Mouse (Mus musculus) CD4-positive helper T cell, adult 2 months (primary cell): ENCODE results near the gene Lmod2.

Experiments used
- DNase-seq: peaks from one replicate; pipeline ENCODE4 v3.0.0-alpha.2; 2012; ENCODE audit warnings: low read depth, missing footprints, low spot score

Gene Lmod2

DNA sequence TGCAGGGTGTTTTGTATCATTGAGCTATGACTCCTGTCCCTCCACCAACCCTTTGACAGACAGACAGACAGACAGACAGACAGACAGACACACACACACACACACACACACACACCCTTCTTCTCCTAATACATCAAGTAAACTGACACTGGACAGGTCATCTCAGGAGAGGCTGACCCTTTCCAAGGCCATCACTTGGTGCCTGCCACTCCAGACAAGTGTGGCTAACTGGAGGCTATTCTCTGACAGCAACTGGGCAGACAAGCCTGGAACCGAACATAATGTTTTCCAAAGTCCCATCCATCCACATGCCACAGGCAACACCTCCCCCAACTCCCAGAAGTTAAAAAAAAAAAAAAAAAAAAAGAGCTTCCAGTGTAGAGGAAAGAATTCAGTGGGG, 4.1 kb downstream of the Lmod2 start:
- no peak for DNase-seq

DNA sequence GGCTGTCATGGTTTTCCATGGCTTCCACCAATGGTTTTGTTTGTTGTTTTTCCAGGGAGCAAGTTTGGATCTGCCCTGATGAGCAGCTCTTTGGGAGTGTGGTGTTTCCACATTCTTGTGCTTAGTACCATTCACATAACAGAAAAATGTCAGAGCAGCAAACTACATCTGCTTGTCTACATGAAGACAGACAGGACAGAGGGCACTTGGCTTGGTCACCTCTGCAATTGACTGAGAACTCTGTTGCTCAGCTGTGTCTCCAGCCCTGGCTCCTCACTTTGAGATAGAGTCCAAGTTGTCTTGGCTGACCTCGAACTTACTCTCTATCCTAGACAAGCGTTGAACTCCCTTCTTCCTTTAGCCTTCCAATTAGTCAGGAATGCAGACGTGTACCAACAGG, 4.8 kb downstream of the Lmod2 start:
- no peak for DNase-seq

DNA sequence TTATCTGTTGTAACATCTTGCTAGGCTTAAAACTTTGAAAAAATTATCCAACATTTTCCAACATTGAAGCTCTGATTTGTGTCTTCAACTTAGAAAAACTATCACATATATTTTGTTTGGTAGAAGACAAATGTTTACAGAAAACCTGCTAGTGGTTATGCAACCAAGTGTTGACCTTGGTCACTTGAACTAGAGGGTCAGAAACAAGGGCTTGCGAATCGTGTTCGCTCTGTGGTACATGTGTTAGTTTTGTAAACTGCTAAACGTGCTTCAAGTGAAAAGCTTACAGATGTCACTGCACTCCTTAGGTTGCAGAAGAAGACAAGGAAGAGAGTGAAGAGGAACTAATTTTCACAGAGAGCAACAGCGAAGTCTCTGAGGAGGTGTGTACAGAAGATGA, 5.4 kb downstream of the Lmod2 start:
- DNase-seq, result no peak

DNA sequence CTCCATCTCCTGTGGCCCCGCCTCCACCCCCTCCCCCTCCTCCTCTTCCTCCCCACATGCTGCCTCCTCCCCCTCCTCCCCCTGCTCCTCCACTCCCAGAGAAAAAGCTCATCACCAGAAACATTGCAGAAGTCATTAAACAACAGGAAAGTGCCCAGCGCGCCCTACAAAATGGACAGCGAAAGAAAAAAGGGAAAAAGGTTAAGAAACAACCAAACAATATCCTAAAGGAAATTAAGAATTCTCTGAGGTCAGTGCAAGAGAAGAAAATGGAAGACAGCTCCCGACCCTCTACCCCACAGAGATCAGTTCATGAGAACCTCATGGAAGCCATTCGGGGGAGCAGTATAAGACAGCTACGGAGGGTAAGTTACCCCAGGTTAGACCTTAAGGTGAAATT, 6.7 kb downstream of the Lmod2 start:
- DNase-seq, result no peak

DNA sequence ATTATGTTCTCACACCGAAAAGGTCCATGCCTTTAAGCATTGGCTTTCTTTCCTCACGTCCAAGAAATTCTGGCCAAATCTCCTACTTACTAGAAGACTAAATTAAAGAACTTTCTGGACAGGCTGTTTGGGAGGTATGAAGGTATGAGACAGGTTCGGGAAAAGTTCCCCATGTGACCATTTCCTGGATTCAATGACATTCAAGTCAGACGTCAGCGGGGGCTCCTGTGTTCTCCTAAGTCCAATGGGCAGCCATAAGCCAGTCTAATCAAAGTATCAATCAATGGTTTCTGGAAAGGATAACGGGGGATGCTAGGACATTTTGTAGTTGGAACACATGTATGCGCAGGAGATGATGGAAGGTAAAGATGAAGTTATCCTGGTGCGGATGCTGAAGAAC, 8.1 kb downstream of the Lmod2 start:
- DNase-seq, result no peak

DNA sequence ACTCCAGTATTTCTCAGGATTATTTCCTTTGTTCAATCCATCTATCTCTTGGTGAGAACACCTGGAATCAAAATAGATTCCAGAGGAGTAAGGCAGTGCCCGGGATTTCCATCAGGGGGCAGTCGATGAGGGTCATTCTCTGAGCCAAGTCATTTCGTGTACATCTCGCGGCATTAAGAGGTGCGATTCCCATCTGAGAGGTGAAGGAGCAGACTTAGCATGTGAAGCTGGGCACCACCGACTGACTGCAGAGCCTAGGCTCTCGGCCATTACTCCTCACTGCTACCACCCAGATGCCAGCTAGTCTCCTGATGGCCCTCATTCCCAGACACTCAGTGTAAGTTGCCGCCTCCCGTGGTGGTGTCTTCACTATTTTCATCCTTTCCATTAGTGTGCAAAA, 8.9 kb downstream of the Lmod2 start:
- no peak for DNase-seq

DNA sequence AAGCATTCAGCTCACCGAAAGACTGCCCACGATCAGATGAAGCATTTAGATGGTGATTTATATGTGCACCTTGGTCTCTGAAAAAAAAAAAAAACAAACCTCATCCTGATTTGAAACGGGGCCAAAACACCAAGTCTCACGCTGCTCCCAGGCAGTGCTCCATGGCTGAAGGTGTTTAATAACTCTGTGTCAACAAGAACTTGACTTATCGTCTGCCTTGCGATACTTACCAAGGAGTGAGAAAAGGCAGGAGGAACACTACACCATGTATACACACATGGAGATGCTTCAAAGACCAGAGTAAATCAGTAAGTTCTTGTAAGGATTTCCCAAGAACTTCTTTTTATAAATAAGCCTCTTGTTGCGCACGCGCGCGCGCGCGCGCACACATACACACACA, 10.0 kb downstream of the Lmod2 start:
- no peak for DNase-seq

DNA sequence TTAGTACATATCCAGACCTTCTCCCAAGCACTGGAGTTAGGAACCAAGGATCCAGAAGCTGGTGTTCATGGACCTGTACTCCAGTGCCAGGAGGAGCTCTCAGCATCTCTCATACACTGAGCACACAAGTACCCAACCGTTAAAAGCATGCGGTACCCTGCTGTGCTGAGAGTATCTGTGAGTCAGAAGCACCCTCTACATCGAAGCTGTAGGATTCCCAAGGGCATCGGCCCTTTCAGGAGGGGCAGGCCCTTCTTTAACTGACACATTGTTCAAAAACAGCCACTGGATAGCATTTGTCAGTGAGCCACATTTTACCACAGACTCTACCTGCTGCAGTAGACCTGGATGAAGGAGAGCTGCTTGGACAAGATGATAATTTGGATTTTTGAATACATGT, 10.6 kb downstream of the Lmod2 start:
- no peak for DNase-seq

DNA sequence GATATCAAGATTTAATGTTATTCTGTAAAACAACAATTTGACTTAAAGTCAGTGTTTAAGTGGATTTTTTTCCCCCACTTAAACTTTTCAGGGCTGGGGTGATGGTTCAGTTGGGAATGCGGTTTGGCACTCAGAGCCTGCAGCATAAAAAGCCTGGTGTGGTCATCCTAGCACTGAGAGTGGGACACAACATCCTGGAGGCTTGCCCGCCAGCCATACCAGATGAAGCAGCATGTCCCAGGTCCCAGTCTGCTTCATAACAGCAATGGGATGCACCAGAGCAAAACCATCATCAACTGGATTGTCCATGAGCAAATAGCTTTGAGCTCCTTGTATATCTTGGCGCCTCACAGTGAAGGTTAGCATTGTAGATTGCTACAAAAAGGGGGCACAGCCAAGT, 11.1 kb downstream of the Lmod2 start:
- DNase-seq, result no peak

DNA sequence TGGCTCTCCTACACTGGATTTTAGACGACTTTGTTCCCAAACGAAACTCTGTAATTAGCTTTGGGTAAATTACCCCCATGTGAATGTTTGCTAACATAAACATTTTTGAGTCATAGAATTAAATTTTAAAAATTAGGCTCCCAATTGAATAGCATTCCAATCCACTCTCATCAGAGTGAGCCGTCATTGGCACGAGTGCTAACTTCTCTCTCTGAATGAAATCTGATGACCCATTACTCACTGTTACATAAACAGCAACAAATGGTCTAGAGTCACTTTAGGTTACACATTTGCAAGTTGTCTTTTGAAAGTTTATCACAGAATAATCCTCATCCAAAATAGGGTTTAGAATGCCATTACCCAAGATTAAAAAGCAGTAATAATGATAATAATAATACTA, 12.0 kb downstream of the Lmod2 start:
- DNase-seq, result no peak

DNA sequence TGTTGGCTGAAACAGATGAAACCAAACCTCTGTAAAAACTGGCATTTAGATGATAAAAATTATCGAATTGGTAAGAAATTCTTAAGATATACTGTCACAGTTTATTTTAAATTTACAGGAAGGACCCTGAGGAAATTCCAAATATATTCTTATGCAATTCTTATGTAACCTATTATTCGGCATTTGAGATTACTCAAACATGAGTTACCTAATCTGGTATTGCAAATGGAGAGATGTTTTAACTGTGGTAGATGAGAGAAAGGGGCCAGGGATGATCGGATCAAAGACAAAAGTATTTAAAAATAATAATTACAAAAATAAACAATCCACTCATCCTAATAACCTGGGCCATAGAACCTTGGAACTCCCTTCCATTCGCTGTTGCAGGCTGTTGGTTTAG, 12.8 kb downstream of the Lmod2 start:
- no peak for DNase-seq

DNA sequence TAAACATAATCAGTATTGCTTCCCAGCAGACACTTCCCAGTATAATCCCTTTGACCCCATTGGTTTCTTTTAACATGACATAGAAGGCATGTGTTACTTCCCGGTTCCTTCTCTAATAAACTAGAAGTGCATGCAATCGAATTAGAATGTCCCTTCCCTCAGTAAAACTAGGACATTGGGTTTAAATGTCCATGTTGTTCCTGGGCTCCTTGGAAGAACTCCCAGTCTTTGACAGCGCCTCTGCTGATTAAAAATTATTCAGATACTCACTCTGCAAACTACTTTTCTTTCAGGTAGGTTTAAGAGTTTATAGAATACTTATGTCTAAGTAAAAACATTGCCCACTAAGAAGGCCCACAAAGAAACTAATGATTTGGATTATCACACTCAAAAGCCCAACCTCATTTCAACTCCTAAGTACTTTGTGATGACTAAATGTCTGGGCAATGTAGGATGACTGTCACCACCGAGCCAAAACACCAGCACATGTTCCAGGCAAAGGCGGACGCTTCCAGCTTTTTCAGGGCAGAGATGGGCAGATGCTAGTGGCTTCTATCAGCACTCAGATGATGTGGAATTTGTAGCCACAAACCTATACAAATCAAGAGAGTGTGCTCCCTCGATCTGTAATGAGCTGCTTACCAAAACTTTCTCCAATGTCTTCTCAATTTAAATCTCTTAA, 14.7 kb downstream of the Lmod2 start:
- no peak for DNase-seq

DNA sequence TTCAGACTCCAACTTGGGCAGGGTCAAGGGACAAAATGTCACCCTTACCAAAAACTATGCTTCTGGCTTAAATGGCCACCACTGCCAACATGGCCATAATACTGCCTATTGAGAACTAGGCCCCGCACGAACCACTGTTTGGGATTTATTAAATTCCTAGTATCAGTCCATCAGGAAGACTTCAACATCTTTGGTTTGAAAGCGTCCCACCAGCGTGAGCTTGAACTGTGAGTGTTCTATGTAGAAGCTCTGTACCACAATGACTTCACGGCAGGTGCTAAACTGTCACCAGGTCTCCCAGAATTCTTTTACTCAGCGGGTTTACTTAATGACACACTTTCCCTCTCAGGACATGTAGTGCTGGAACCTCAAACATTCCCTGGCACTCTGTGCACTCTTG, 15.8 kb downstream of the Lmod2 start:
- no peak for DNase-seq

DNA sequence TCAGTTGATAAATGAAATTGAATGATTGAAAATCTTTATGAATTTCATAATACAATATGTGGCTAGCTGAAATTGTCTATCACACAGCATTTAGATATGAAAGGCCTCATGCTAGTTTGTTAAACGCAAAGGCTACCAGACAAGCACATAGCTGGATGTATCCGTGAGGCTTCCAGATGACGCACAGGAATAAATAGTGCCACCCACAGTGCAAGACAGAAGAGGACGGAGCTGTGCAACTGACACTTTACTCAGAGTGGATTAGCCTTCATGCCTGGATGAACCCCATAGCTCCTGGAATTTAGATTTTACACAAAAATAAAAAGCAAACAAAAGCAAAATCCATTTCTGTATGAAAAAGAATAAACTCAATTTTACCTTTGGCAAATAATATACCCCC, 16.4 kb downstream of the Lmod2 start:
- no peak for DNase-seq

DNA sequence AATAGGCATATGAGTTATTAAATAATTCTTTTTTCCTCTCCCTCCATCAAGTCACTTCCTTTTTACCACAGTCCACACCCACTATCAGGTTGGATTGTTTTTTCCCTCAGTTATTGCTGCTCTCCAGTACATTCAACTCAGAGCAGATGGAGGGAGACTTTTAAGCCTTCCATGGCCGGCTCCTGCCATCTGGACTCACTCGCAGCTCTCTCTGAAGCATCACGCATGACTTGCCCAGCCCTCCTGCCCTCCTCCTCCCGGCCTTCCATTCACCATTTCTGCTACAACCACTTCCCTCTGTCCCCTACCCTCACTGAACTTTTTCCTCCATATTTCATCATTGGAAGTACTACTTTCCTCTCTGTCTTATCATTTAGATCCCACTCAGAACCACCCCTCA, 19.2 kb downstream of the Lmod2 start:
- no peak for DNase-seq

DNA sequence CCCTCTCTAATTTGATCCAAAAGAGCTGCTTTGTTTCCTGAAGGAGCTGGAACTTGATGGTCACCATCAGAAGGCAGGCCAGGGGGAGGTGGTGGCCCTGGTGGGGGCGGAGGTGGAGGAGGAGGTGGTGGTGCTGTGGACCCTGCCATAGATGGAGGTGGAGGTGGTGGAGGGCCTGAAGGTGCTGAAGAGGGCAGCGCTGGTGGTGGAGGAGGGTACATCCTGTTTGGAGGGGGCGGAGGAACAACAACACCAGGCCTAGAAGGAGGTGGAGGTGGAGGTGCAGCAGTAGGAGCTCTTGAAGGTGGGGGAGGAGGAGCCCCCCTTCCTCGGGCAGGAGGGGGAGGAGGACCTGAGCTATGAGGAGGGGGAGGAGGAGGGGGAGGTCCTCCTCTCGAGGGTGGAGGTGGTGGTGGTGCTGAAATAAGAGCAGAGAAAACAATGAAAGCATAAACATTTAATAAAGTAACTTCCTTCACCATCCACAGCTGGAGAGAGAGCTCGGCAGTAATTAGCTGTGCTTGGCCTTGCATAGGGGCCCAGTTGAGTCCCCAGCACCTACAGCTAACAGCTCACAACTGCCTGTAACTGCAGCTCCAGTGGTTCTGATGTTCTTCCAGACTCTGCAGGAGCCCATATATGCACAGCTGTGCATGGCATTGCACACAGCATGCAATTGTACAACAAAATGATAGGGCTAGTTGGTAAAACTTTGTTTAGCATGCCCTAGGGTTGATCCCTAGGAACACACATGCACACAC, 21.9 kb downstream of the Lmod2 start:
- DNase-seq, result no peak

DNA sequence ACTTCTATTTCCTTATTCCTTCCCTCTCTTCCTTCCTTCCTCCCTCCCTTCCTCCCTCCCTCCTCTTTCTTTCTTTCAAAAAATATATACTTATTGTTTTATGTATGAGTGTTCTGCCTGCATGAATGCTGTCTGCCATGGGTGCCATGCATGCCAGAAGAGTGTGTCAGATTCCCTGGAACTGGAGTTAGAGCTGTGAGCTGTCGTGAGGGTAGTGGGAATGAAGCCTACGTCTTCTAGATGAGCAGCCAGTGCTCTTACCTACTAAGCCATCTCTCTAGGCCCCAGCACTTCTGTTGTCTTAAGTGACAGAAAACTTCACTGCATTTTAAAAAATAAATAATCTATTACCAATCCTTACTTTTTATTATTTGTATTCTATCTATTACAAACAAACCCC, 23.4 kb downstream of the Lmod2 start:
- DNase-seq, result no peak

DNA sequence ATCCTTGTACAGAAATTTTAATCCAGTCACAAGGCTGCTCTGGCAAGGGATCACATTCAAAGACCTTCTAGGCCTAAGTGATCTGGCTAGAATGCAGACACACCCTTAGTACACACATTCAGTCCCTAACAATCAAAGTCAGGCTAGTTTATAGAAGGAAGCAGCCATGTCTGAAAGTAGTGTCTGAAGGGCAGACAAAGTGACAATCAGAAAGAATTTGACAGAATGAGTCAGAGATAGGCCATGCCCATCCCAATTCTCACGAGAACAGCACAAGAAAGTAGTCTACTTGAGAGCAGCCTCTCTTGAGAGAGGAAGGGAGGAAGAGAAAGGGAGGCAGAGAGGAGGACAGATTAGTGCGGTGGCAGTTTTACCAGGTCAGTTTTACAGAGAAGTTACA, 24.5 kb downstream of the Lmod2 start:
- no peak for DNase-seq

DNA sequence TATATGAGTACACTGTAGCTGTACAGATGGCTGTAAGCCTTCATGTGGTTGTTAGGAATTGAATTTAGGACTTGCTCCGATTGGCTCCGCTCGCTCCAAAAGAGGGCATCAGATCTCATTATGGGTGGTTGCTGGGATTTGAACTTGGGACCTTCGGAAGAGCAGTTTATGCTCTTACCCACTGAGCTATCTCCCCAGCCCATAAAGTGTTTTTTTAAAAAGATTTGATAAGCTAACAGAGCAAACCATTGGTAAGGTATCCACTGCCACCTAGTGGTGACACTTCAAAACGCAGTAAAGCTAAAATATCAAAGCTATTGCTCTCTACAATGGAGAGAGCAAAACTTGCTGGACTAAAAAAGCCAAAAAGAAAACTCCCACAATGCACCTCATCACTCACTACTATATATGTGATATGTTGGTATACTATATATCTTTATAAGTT, 30.0 kb downstream of the Lmod2 start:
- peak; percentile 75 for DNase-seq

DNA sequence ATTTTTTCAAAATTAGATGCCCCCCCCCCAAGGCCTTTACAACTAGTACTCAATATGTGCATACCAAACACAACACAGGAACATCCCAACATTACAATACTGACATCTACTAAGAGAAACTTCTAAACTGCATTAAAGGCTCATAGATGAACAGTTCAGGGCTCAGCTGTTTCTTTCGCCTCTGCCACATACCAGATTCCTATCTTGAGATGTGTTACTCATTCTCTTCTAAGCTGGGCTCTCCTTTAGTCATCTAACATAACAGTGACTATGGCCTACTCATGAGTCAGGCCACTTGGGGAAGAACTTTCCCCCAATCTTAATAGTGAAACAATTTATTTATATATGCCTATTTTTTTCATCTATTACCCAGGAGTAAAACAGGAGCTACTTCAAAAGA, 30.9 kb downstream of the Lmod2 start:
- DNase-seq, result no peak

DNA sequence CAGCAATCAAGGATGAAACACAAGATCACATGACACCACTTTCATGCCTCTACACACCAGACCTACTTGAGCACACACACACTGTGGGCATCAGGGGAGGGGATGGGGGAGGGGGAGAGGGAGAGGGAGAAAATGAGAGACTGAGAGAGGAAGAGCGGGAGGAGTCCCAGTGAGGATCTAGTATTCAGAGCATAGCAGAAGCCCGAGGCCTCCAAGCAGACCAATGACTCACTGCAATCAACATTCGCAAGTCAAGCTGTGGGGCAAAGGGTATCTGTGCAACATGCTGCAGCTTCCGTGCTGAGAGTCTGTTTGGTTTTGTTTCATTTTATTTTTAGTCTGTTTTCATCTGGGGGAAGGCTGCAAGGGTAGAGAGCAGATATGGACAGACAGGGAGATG, 34.5 kb downstream of the Lmod2 start:
- DNase-seq, result no peak

DNA sequence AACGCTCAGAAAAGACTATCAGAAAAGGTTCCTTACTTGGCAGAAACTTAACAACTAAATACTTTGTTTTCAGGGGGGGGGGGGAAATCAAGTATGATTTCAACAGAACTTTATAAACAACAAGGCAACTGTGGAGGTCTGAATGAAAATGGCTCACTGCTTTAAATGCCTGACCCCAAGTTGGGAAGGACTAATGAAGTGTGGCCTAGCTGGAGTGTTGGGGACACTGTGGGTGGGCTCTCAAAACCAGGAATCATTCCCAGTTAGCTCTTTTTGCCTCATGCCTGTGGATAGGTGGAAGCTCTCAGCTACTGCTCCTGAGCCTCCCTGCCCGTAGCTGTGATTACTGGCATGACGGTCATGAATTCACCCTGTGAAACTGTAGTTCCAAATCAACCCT, 36.5 kb downstream of the Lmod2 start:
- DNase-seq, result no peak

DNA sequence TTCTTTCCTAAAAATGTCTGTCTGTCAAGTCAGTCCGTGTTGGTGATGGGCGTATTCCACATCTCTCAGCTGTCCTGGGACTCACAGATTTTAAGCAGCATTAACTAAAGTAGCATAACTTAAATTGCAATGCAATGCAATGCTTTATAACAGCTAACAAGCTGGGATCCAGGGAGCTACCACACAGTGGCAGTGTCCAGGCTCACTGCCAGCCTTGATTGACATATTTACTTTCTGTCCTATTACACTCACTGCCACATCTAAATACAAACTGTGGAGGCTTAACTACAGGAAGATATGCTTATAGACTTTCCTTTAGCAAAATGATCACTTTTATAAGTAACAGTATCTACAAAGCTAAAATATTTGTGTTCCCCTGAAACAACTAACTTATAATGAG, 38.3 kb downstream of the Lmod2 start:
- no peak for DNase-seq

DNA sequence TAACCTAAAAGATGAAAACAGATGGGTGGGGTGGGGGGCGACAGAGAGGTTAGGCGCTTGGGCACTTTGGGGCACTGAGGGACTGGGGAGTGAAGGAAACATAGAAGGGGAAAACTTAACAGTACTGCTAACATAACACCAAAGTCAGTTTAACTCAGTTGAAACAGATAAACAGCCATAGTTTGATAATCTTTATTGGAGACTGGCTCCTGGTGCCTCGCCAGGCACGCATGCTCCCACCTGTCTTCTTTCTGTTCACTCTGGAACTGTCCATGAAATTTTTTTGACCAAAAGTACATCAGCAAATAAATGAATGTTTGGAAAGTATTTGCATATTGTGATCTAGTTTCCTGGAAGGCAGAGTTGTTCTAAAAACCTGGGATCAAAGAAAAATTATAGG, 43.7 kb downstream of the Lmod2 start:
- no peak for DNase-seq
